Mouse (Mus musculus): ENCODE results near the gene Mtfmt. TPM values are rescaled to one million over a fixed set of nuclear protein-coding genes. Genes with fewer than 3 reads are reported as not detected.

Mtfmt gene
- total RNA-seq, 2 experiments from 2014 or later = 4.3 to 4.7 TPM

- intact Hi-C loops (cut with DNase I) = no loop called here
- no peak for DNase-seq
Measured at GRCm38 (mm10) chr9:65422760-65423501, 12.7 kb upstream of the Mtfmt start, which contains the start of gene Slc51b. TSS of gene Slc51b (minus strand) at chr9:65422955.

GRCm38 (mm10) chr9:65424393-65424792, 11.2 kb upstream of the Mtfmt start:
- intact Hi-C loops (cut with DNase I) = no loop called here
- DNase-seq = no peak

GRCm38 (mm10) chr9:65427511-65427910, 8.1 kb upstream of the Mtfmt start:
- no peak for DNase-seq
- intact Hi-C loops (cut with DNase I) = no loop called here

GRCm38 (mm10) chr9:65428003-65428402, 7.6 kb upstream of the Mtfmt start:
- intact Hi-C loops (cut with DNase I) = no loop called here
- DNase-seq = no peak

GRCm38 (mm10) chr9:65430401-65430800, 5.2 kb upstream of the Mtfmt start:
- intact Hi-C loops (cut with DNase I) = loop anchor here (2.0 to 10.0 kb wide), 3 partner anchors 38 to 196 kb away; no protein-coding TSS in a partner anchor
- no peak for DNase-seq

GRCm38 (mm10) chr9:65430921-65431320, 4.7 kb upstream of the Mtfmt start:
- intact Hi-C loops (cut with DNase I) = loop anchor here (2.0 to 10.0 kb wide), 3 partner anchors 38 to 196 kb away; no protein-coding TSS in a partner anchor
- no peak for DNase-seq

GRCm38 (mm10) chr9:65432236-65432635, 3.3 kb upstream of the Mtfmt start:
- peak; percentile 70 to 73 for DNase-seq
- intact Hi-C loops (cut with DNase I) = loop anchor here (10.0 kb wide), 1 partner anchor 197 kb away; no protein-coding TSS in a partner anchor

- DNase-seq = peak in 1 of 2 experiments; percentile 40
- intact Hi-C loops (cut with DNase I) = loop anchor here (10.0 kb wide), 1 partner anchor 199 kb away; no protein-coding TSS in a partner anchor
Measured at GRCm38 (mm10) chr9:65434140-65434539, 1.4 kb upstream of the Mtfmt start.

- intact Hi-C loops (cut with DNase I) = loop anchor here (10.0 kb wide), 1 partner anchor 200 kb away; no protein-coding TSS in a partner anchor
- no peak for DNase-seq
Measured at GRCm38 (mm10) chr9:65435211-65435610, 371 bp upstream of the Mtfmt start.

- no peak for DNase-seq
- intact Hi-C loops (cut with DNase I) = no loop called here
Measured at GRCm38 (mm10) chr9:65444692-65445091, 9.1 kb downstream of the Mtfmt start.

GRCm38 (mm10) chr9:65447951-65448350, 12.4 kb downstream of the Mtfmt start:
- DNase-seq = no peak
- intact Hi-C loops (cut with DNase I) = no loop called here

GRCm38 (mm10) chr9:65458975-65459374, 23.4 kb downstream of the Mtfmt start:
- intact Hi-C loops (cut with DNase I) = no loop called here
- DNase-seq = no peak

- intact Hi-C loops (cut with DNase I) = no loop called here
- no peak for DNase-seq
Measured at GRCm38 (mm10) chr9:65460198-65460597, 24.6 kb downstream of the Mtfmt start.

- DNase-seq = peak; percentile 94 to 95
- intact Hi-C loops (cut with DNase I) = no loop called here
Measured at GRCm38 (mm10) chr9:65460732-65461442, 25.3 kb downstream of the Mtfmt start, which contains the start of gene Spg21. TSS of gene Spg21 (plus strand) at chr9:65460947.

GRCm38 (mm10) chr9:65462544-65462943, 27.0 kb downstream of the Mtfmt start:
- intact Hi-C loops (cut with DNase I) = no loop called here
- DNase-seq = no peak

- peak in 1 of 2 experiments; percentile 15 for DNase-seq
- intact Hi-C loops (cut with DNase I) = no loop called here
Measured at GRCm38 (mm10) chr9:65464161-65464560, 28.6 kb downstream of the Mtfmt start.

- intact Hi-C loops (cut with DNase I) = no loop called here
- no peak for DNase-seq
Measured at GRCm38 (mm10) chr9:65465241-65465640, 29.7 kb downstream of the Mtfmt start.

GRCm38 (mm10) chr9:65467686-65468085, 32.1 kb downstream of the Mtfmt start:
- intact Hi-C loops (cut with DNase I) = no loop called here
- no peak for DNase-seq

- intact Hi-C loops (cut with DNase I) = no loop called here
- DNase-seq = no peak
Measured at GRCm38 (mm10) chr9:65472769-65473168, 37.2 kb downstream of the Mtfmt start.

- intact Hi-C loops (cut with DNase I) = no loop called here
- no peak for DNase-seq
Measured at GRCm38 (mm10) chr9:65479158-65479557, 43.6 kb downstream of the Mtfmt start.

- intact Hi-C loops (cut with DNase I) = no loop called here
- no peak for DNase-seq
Measured at GRCm38 (mm10) chr9:65480071-65480470, 44.5 kb downstream of the Mtfmt start.
